Mouse (Mus musculus): ENCODE results near the gene Ap4s1. TPM values are rescaled to one million over a fixed set of nuclear protein-coding genes. Genes with fewer than 3 reads are reported as not detected.

The Ap4s1 gene
- total RNA-seq, 2 experiments from 2014 or later: 36.9 to 37.8 TPM

DNA sequence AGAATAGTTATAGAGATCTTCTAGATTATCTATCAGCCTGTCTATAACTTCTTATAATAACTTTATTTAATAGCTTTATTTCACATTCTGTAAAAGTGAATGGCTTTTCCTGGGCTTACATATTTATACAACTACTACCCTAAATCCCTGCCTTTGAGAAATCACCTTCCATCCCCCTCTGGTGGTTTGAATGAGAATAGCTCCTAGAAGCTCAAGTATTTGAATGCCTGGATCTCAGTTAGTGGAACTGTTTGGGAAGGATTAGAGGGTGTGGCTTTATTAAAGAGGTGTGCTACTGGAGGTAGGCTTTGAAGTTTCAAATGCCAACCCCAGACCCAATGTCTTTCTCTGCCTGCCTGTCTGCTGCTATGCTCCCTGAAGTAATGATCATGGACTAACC, 10.9 kb downstream of the Ap4s1 start:
- intact Hi-C loops (cut with DNase I): no loop called here
- no peak for DNase-seq

DNA sequence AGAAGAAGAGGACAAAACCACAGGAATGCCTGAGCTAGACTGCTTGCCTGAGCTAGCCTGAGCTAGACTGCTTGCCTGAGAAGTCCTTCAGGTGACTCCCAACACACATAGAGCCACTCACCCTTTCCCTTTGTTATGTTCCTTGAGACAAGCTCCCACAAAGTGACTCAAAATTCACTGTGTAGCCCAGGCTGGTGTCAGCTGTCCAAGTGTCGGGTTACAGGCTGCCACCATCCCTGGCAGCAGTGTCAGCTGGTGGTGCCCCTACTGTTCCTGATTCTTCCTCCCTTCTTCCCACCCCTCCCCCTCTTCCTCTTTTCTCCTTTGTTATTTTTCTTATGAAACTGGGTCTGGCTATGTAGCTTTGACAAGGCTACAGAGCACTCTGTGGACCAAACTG, 13.0 kb downstream of the Ap4s1 start:
- intact Hi-C loops (cut with DNase I): no loop called here

DNA sequence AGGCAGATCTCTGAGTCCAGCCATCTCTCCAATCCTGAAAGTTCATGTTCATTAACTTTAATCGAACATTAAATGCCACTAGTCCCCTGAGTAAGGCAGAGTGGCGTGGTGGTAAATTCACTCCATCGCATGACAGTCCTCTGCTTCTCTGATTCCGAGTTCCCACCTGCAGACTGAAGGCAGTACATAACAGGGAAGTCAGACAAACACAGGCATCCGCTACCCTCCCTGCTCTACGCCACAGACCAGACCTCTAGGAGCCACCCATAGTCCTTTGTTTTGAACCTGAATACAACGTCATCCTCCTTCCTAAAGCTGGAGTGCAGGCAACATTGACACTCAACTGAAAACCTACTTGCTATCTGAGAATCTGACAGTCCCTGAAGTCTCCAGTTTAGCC, 13.7 kb downstream of the Ap4s1 start:
- DNase-seq: no peak
- intact Hi-C loops (cut with DNase I): no loop called here

More for the DNA sequence above, 13.0 kb downstream of the Ap4s1 start:
- DNase-seq: no peak

DNA sequence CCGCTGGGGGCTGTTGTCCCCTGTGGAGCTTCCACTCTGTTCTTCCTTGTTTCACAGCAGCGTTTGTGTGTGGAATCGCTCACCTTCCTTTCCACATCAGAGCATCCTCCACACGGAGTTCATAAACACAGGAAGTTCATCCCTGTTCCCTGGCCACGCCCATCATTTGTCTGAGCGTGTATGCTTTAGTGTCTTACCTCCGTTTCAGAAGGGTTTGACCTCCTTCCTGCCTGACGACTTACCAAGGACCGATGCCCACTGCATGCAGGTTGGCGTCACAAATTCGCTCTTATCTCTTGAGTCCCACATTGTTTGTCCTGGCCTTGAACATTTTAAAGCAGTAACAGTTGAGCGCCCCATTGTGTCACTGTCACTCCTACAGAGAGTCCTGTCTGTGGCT, 14.9 kb downstream of the Ap4s1 start:
- DNase-seq: no peak
- intact Hi-C loops (cut with DNase I): no loop called here

DNA sequence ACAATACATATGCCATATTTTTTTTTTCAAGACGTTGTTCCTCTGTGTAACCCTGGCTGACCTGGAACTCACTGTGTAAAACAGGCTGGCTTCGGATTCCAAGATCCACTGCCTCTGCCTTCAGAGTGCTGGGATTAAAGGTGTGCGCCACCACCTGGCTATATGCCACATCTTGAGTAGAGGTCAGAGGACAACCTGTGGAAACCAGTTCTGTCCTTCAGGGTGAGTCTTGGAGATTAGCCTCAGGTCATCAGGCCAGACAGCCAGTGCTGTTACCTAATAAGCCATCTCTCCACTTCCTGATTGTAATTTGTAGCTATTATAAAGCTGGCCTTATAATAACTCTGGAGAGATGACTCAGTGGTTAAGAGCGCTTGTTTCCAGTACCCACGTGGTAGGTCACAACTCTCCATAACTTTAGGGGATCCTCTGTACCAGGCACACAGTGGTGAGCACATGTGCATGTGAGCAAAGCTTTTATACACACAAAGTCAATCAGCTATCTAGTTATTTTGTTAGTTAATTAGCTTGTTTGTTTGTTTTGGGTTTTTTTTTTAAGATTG, 15.9 kb downstream of the Ap4s1 start:
- DNase-seq: no peak
- intact Hi-C loops (cut with DNase I): no loop called here

DNA sequence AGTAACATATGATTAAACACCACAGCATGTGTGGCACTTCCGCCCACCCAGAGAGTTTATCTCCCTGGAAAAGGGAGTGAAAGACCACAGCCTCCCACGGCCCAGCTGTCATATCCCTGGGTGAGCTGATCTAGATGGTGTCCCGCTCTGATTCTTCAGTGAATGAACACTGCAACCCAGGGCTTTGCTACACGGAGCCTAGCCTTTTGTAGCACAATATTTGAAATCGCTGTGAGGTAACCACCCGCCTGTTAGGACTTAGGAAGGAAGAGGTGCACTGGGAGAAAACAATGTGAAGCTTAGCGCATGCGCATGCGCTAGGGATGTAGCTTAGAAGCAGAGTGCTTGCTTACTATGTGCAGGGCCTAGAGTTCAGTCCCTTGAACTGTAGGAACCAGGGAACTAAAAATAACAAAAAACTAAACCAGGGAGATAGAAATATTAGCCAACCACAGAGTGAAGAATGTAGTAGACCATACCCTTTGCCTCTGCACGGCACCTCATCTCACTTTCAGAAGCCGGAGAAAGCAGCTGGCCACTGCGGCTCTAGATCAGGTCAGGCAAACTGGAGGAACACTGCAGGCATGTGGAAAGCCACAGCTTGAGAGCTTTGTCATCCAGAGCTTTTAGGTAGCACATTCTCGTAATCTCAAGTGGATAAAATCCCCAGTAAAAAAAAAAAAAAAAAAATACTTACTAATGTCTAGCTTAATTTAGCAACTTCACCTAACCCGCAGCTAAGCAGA, 18.3 kb downstream of the Ap4s1 start:
- peak; percentile 60 to 62 for DNase-seq
- intact Hi-C loops (cut with DNase I): no loop called here

DNA sequence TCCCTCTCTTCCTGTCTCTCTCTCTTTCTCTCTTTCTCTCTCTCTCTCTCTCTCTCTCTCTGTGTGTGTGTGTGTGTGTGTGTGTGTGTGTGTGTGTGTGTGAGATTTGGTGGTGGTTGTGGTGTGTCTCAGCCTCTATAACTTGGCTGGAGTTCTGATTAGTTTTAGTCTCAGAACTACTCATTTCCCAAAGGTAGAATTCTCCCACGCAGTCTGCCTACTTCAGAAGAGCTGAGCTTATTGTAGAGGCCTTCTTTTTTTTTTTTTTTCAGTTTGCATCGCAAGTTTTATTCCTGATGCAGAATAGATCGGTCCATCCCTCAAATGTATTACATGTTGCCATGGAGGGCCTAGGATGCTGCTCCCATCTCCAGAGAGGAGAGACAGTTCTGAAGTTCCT, 18.9 kb downstream of the Ap4s1 start:
- intact Hi-C loops (cut with DNase I): loop anchor here (2.0 kb wide), 1 partner anchor 19 kb away; no protein-coding TSS in a partner anchor
- DNase-seq: no peak

DNA sequence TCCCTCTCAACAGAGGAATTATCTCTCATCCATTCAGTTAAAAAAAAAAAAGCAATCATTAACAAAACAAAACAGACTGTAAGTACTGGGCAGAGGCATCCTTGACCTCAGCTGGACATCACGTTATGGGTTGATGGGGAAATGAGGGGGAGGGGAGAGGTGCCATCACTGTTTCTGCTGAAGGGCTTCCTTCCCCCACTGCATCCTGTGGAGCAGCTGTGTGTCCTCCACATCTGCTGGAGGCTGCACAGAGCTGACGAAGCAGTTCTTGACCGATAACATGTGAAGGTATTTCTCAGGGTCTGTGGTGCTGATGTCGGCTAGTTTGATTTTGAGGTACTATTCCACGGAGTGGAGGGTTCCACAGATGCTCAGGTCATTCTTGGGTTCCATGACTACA, 19.3 kb downstream of the Ap4s1 start:
- intact Hi-C loops (cut with DNase I): loop anchor here (2.0 kb wide), 1 partner anchor 19 kb away; no protein-coding TSS in a partner anchor
- DNase-seq: no peak

DNA sequence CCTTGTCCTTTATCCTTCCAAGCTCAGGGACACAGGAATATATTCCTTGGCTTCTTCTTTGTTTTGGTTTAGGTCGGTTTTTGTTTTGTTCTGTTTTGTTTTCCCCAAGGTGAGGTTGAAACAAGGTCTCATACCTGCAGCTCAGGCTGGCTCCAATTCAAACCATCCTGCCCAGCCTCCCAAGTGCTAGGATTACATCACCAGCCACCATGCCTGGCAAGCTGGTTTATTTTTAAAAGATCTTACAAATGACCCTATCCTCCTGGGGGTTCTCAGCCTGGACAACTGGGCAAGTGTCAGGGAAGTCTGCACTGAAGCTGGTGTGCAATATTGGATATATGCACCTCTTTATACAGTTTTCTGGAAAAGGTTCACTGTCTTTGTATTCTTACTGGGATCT, 21.9 kb downstream of the Ap4s1 start:
- no peak for DNase-seq
- intact Hi-C loops (cut with DNase I): no loop called here

DNA sequence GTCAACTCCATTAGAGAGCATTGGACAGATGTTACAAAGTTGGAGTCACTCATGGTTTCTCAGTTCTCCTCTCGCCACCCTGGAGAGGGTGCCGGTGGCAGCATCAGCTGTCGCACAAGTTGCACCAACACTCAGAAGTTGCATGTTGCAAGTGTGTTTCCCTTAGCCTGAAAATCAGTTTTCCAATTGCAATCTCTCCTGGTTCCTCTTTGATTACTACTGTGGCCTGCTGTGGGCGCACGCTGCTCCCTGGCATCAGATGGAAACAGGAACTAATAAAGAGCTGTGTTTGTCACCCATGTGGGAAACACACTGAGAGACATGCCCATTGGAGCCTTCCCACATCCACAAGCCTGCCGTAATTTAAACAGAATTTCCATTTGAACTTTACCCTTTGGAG, 27.8 kb downstream of the Ap4s1 start:
- intact Hi-C loops (cut with DNase I): no loop called here
- no peak for DNase-seq

DNA sequence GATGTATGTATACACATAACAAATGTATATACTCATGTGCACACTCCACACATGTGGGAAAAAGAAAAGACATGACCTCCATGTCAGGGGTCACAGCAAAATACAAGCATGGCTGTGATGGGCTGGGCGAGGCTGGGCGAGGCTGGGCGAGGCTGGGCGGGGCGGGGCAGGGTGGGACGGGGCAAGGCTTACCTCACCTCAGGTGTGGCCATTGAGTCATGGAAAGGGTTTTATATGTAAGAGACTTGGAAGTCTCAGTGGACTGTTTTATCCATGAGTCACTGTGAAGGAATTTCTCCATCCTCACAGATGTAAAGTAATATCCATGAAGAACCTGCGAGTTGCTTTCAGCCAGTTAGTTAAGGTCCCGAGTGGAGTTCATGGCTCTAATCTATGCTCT, 31.0 kb downstream of the Ap4s1 start:
- DNase-seq: no peak
- intact Hi-C loops (cut with DNase I): no loop called here

DNA sequence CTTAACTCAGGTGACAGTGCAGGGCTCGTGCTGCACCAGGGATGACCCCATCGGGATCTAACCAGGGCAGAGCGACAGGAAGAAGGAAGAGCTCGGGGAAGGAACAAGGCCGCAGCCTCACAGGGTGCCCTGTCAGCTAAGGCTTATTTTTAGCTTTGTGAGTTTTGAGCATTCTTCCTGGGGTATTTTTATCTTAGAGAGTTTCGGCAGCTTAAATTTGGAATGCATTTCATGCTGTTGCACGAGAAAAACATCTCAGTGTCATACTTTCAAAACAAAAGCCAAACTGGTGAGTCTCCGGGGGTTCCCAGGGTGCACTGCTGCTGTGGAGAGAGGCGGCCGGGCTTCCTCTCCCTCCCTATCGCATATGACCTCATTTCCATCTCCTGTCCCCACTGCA, 38.2 kb downstream of the Ap4s1 start:
- DNase-seq: peak; percentile 78 to 85
- intact Hi-C loops (cut with DNase I): loop anchor here (2.0 kb wide), 1 partner anchor 18 kb away; no protein-coding TSS in a partner anchor

DNA sequence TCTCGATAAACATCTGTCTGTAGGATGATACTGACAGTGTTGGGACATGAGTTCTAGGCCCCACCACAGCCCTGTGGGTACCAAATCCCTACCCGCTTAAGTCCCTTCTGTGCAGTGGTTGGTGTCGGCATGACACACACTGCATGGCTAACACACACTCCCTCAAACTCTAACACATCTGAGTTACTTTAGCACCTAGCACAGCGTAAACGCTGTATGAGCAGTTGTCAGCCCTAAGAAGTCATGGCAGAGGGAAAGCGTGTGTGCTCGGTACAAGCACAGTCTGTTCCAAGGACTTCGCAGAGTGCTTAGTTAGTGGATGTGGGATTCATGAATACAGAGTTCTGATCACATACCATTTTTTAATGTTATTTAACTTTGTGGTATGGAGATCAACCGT, 39.0 kb downstream of the Ap4s1 start:
- intact Hi-C loops (cut with DNase I): loop anchor here (2.0 kb wide), 1 partner anchor 19 kb away; no protein-coding TSS in a partner anchor
- DNase-seq: no peak

DNA sequence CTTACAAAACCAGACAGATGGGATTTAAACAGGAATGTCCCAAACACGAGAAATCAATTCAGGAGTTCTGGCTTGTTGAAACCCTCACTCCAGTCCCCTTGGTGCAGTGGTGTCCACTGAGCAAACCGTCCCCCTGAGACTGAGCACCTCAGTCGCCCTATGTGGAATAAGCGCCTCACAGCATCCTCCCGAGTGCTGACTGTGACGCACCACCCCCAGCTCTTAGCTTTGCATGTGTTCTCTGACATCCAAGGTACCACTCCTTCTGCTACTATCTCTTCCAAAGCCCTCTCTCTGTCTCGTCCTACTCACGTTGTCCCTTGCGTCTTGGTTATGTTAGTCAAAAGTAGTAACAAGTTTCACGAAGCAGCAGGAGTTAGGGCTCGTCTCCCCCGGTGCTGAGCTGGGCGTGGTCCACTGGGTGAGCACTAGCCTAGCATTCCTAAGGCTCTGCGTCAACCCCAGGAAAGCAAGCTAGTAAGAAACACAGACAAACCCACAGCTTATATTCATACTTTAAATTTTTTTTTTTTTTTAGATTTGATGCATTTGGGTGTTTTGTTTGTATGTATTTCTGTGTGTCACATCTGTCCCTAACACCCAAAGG, 43.9 kb downstream of the Ap4s1 start:
- intact Hi-C loops (cut with DNase I): no loop called here
- DNase-seq: peak in 1 of 2 experiments; percentile 27

DNA sequence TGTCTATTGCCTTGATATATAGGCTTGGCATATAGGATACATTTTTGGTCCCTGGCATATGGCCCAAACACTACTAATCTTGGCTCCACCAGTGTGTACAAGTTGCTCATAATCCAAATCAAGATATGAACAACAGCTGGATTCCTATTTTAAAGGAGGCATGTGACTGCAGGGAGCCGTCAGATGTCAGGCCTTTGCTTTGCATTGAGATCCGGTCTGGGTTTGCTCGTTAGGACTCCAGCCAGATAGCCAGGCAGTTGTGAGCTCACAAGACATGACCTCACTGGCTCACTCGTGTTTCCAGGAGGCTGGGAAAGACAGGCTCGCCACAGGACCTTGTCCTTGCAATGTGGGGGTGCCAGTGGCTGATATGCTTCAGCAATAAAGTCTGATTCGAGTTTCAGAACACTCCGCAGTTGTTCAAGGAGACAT, 45.0 kb downstream of the Ap4s1 start:
- intact Hi-C loops (cut with DNase I): no loop called here

DNA sequence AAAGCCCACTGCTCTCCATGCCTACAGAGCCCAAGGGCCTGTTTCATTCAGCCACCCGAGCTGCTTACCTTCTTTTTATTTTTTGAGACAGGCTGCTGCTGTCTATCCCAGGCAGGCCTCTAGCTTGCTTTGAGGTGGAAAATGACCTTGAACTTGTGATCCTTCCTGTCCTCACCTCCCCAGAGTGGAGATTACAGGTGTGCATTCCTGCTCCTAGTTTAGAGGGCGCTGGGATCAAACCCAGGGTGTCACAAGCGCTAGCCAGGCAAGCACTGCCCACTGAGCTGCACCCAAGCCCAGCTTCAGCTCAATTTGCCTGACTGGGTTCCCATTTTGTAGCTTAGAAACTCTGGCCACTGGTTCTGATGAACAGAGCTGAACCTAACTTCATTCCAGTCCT, 45.5 kb downstream of the Ap4s1 start:
- intact Hi-C loops (cut with DNase I): no loop called here
- no peak for DNase-seq

More for the DNA sequence above, 45.0 kb downstream of the Ap4s1 start:
- peak in 1 of 2 experiments; percentile 26 for DNase-seq

DNA sequence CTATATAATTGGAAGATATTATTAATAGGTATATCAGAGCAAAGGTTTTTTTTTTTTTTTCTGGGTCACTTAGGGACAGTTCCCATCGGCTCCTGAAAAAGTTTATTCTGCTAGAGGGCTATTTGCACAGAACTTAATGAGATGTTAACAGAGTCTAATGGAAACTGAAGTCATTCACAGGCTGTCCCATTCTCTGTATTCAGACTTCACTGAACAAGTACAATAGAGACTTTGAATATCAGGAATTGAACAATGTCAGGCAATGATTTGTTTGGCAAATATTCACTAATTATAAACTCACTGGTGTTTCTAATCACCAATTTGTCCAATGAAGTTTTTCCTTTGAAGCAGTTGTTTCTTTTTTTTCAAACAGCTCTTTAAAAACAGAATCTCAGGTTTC, 46.0 kb downstream of the Ap4s1 start:
- no peak for DNase-seq
- intact Hi-C loops (cut with DNase I): no loop called here

DNA sequence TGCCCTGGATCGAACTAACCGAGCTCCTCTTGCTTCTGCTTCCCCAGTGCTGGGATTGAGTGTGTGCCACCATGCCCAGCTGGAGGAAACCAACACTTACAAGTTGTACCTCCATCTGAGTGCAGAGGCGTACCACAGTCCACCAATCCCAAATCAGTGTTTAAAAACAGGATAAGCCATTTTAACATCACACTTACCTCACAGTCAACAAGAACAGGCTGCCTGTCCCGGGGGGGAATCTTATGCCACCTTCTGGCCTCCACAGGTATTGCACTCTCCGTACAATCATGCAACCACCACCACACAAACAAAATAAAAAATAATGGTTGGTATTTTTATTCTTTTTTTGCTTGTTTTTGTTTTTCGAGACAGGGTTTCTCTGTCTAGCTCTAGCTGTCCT, 50.9 kb downstream of the Ap4s1 start:
- intact Hi-C loops (cut with DNase I): loop anchor here (2.0 to 5.0 kb wide), 2 partner anchors 75 to 339 kb away; no protein-coding TSS in a partner anchor
- DNase-seq: peak; percentile 35 to 65

DNA sequence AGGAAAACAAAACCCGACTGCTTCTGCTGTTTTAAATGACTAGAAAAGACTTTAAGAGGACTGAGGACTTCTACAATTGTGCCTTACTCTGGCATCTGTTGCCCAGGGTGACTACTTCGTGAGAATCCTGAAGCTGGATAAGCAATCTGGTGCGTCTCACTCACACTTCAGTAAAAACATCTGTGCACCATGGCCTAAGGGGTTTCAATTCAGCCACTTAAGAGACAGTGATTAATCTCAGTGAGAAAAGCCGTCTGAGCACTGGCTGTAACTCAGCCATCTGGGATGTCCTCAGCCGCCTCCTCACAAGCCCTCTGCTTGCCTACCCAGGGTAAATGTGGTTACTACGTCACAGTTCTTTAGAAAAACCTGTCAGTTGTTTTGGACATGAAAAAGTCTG, 54.1 kb downstream of the Ap4s1 start:
- intact Hi-C loops (cut with DNase I): loop anchor here (5.0 kb wide), 1 partner anchor 343 kb away; no protein-coding TSS in a partner anchor
- DNase-seq: no peak

DNA sequence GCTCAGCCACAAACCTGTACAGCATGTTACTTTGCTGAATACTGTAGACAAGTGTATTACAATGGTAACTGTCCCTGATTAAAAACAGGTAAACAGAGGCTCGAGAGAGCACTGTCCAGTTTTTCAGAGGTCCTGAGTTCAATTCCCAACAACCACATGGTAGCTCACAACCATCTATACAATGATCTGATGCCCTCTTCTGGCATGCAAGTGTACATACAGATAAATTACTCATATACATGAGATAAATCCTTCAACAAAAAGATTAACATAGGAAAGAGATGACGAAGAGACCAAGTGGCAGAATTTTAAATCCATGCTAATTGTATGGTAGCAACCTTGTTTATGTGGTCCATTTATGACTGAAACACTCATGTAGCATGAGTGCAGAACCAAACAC, 56.5 kb downstream of the Ap4s1 start:
- intact Hi-C loops (cut with DNase I): no loop called here

DNA sequence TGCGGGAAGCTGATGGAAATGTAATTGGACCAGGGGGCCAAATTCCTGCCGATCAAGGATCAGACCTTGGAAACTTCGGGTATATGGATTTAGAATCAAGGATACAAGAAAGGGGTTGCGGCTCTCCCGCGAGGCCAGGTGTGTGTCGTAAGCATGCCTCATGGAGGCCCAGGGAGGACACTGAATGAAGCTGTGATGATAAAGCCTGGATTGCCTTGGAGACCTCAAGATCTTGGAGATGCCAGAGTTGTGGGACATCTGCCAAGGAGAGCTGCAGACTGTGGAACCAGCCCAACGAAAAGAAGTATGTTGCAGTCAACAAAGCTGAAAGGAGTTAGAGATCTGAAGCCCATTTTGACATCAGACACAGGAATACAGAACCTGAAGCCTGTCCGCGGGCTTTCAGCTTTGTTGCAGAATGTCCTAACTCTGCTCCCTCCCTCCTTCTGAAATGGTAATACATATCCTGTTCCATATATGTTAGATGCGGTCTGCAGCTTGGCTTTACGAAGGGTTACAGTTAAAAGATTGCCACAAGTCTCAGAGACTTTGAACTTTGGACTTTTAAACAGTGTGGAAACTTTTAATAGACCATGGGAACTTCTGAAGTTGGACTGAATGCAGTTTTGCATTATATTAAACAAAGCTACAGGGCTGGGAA, 65.2 kb downstream of the Ap4s1 start:
- DNase-seq: no peak
- intact Hi-C loops (cut with DNase I): loop anchor here (5.0 kb wide), 1 partner anchor 36 kb away; no protein-coding TSS in a partner anchor

More for the DNA sequence above, 56.5 kb downstream of the Ap4s1 start:
- DNase-seq: no peak

Measured in heart, postnatal 10 days (tissue).